Mouse (Mus musculus): ENCODE data around the gene Slc26a10.

GRCm38 (mm10) chr10:127156511-127156910, 23.9 kb downstream of the Slc26a10 start:
- TF ChIP-seq CTCF (IDR thresholded peaks at IDR 0.05; ENCODE audit: extremely low read depth, insufficient read depth, insufficient read length, insufficient replicate concordance) = no peak
- no peak for TF ChIP-seq POLR2A (IDR thresholded peaks at IDR 0.05; ENCODE audit: low read depth, low read length)
